Mouse (Mus musculus): ENCODE measurements around the gene Ppm1h. TPM values are rescaled to one million over a fixed set of nuclear protein-coding genes. Genes with fewer than 3 reads are reported as not detected.

Ppm1h gene
- polyA plus RNA-seq, 1 experiment from 2014 or later = 20.3 TPM

DNA sequence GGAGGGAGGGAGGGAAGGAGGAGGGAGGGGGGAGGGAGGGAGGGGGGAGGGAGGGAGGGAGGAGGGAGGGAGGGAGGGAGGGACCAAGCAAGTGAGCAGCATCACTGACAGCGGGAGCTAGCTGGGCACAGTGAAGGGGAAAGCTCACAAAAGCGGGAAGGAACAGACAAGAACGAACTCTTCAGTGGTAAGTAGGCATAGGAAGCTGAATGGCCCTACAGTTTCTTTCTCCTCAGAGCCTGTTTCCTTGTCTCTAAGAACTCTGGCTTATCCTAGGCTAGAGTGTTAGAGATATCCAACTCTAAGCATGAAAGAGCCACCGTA is 2.5 kb downstream of the Ppm1h start:
- H3K9me3 ChIP-seq = no peaks in the 10 kb centered on the region
- H3K4me2 ChIP-seq = peak overlapping the region; percentile 31; the same call in 1 of the 2 replicates
- H3K4me1 ChIP-seq (replicated peaks) = peaks cover 26% of the 10 kb centered on the region
- H3K27me3 ChIP-seq = peaks cover 12% of the 10 kb centered on the region; the same call in 1 of the 2 replicates
- 0 out of 2 replicates have a peak overlapping the region, but pooled peaks have one; percentile 43 for H3K9ac ChIP-seq
- WGBS = 26% methylated on average over 4 of the region's 4 CpGs
- H3K27ac ChIP-seq = no peak overlapping the region
- H3K36me3 ChIP-seq = no peaks in the 10 kb centered on the region
- H3K4me3 ChIP-seq = peak overlapping the region; percentile 14; the same call in 1 of the 2 replicates
- ATAC-seq (ENCODE audit: low FRiP score) = no peak

DNA sequence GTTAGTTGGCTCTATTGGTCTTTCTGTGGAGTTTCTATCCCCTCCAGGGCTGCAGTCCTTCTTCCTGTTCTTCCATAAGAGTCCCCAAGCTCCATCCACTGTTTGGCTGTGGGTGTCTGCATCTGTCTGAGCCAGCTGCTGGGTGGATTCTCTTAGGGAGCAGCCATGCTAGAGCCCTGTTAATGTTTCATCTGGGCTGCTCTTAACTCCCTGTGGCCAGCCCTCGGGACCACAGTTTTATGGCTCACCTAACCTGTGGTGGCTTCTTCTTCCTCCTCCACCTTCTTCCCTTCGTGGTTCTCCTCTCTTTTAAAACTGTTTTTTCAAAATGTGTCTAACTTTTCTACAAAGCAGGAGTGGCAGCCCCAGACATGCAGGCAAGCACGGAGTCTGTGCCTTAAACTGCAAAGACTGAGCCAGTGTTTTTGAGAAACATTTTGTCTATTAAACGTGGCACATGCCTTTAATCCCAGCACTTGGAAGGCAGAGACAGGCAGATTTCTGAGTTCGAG is 5.3 kb downstream of the Ppm1h start:
- Histone ChIP-seq H3K9ac (no peak overlapping the region), H3K4me2 (no peak overlapping the region), H3K9me3 (no peaks in the 10 kb centered on the region), H3K4me1 (replicated peaks) (peaks cover 25% of the 10 kb centered on the region), H3K36me3 (peaks cover 5% of the 10 kb centered on the region), H3K27ac (no peak overlapping the region), H3K27me3 (0 out of 2 replicates have a peak, but pooled peaks cover 4% of the 10 kb centered on the region), H3K4me3 (no peak overlapping the region)
- WGBS = 71% methylated on average over 5 of the region's 5 CpGs
- no peak for ATAC-seq (ENCODE audit: low FRiP score)

DNA sequence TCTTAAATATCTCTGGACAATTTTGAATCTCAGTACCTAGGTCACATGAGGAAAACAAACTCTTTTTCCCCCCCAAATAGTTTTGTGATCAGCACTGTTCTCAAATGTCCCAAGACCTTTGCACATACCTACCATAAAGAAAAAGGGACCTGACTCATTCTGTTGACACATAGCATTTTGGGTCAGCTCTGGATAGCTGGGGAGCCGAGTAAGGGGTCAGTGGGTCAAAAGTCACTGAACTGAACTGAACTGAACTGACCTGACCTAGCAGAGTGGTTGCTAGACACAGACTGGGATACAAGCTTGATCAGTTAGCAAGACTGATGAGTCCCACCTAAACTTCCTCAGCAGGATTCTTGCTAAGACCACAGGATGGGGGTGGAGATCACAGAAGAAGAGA is 6.7 kb downstream of the Ppm1h start:
- Histone ChIP-seq H3K9me3 (no peaks in the 10 kb centered on the region), H3K27me3 (0 out of 2 replicates have a peak, but pooled peaks cover 4% of the 10 kb centered on the region), H3K36me3 (peaks cover 5% of the 10 kb centered on the region), H3K9ac (no peak overlapping the region), H3K27ac (no peak overlapping the region), H3K4me3 (no peak overlapping the region), H3K4me1 (replicated peaks) (peaks cover 18% of the 10 kb centered on the region), H3K4me2 (no peak overlapping the region)
- WGBS = 41% methylated on average over 1 of the region's 1 CpGs
- no peak for ATAC-seq (ENCODE audit: low FRiP score)

DNA sequence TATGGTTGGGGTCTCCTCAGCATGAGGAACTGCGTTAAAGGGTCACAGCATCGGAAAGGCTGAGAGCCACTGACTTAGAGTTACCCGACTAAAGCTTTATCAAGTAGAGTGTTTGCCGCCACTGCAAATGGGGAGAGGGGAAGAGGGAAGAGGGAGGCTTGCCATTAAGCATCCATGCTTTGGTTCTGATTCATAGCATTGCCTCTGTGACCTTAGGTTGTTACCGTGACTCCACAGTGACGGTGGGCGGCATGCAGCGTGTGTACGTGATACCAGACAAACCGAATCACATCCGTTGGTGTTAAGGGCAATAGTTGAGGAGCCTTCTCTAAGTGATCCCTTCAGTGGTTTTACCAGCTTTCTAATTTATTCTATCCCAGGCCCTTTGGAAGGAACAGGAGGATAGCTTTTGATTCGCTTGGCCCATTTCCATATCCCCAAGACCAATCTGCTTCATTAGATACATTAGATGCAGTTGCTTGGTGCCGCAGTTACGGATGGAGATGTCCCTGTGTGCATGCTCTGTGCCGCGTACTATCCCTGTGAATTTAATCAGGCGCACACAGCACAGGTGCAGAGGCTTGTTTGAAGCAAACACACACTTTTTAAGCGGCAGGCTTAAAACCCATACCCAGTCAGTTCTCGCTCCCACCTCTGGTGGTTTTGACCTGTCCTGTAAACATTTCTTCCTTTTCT is 7.4 kb downstream of the Ppm1h start:
- ATAC-seq (ENCODE audit: low FRiP score) = no peak
- peaks cover 5% of the 10 kb centered on the region for H3K36me3 ChIP-seq
- no peak overlapping the region for H3K4me3 ChIP-seq
- H3K9ac ChIP-seq = no peak overlapping the region
- H3K9me3 ChIP-seq = no peaks in the 10 kb centered on the region
- peaks cover 12% of the 10 kb centered on the region for H3K4me1 ChIP-seq (replicated peaks)
- H3K27me3 ChIP-seq = 0 out of 2 replicates have a peak, but pooled peaks cover 4% of the 10 kb centered on the region
- 85% methylated on average over 19 of the region's 19 CpGs for WGBS
- no peak overlapping the region for H3K27ac ChIP-seq
- no peak overlapping the region for H3K4me2 ChIP-seq

DNA sequence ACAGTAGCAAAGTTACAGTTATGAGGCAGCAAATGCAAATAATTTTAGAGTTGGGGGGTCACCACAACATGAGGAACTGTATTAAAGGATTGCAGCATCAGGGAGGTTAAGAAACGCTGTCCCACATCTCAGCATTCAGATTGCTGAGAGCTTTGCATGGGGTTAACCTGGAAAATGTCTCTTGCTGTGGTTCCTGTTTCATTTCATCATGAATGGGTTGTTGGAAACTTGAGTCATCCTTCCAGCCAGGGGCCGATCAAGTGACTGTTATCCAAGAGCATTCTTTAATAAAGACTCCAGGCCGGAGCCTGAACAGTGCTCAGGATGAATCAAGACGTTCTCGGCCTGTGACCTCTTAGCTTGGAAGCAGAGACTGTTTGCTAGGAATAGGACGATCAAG is 12.1 kb downstream of the Ppm1h start:
- Histone ChIP-seq H3K36me3 (peaks cover 5% of the 10 kb centered on the region), H3K4me2 (no peak overlapping the region)
- WGBS = 86% methylated on average over 6 of the region's 6 CpGs

DNA sequence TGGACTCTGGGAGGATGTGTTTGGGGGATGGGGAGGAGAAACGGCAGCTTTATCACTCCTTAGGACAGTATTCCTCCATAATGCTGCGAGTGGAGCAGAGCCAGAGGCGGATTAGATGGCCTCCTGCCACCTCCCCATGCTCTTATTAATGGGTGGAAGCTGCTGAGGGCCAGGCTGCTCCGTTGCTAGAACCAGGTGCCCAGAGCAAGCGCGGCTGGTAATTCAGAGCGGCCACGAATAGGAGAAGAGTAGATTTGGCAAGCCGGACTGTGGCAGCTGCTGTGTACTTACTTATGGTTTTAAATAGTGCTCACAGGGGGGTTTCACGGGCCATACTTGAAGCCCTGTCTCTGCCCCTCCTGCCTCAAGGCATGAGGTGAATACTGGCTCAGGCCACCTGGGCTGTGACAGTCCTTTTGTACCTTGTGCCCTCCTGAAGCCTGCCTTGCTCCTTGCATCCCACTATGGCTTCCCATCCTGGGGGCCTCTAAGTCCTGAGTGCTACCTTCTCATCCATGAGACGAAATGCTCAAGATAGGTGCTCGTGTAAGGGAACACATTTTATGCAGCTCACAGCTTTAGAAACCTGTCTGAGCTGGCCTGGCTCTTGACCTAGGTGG is 14.7 kb downstream of the Ppm1h start:
- Histone ChIP-seq H3K9ac (no peak overlapping the region), H3K4me3 (no peak overlapping the region), H3K36me3 (no peaks in the 10 kb centered on the region), H3K4me1 (replicated peaks) (peaks cover 22% of the 10 kb centered on the region), H3K9me3 (no peaks in the 10 kb centered on the region), H3K27ac (peak overlapping the region; percentile 64), H3K27me3 (no peaks in the 10 kb centered on the region), H3K4me2 (peak overlapping the region; percentile 15; the same call in 1 of the 2 replicates)
- WGBS = 54% methylated on average over 12 of the region's 12 CpGs
- peak; percentile 61; the same call in 1 of the 2 replicates for ATAC-seq (ENCODE audit: low FRiP score)

More for the DNA sequence above, 12.1 kb downstream of the Ppm1h start:
- no peak for ATAC-seq (ENCODE audit: low FRiP score)
- H3K27me3 ChIP-seq = no peaks in the 10 kb centered on the region
- no peak overlapping the region for H3K27ac ChIP-seq
- H3K4me3 ChIP-seq = no peak overlapping the region
- no peaks in the 10 kb centered on the region for H3K9me3 ChIP-seq
- H3K9ac ChIP-seq = no peak overlapping the region
- peaks cover 28% of the 10 kb centered on the region for H3K4me1 ChIP-seq (replicated peaks)

DNA sequence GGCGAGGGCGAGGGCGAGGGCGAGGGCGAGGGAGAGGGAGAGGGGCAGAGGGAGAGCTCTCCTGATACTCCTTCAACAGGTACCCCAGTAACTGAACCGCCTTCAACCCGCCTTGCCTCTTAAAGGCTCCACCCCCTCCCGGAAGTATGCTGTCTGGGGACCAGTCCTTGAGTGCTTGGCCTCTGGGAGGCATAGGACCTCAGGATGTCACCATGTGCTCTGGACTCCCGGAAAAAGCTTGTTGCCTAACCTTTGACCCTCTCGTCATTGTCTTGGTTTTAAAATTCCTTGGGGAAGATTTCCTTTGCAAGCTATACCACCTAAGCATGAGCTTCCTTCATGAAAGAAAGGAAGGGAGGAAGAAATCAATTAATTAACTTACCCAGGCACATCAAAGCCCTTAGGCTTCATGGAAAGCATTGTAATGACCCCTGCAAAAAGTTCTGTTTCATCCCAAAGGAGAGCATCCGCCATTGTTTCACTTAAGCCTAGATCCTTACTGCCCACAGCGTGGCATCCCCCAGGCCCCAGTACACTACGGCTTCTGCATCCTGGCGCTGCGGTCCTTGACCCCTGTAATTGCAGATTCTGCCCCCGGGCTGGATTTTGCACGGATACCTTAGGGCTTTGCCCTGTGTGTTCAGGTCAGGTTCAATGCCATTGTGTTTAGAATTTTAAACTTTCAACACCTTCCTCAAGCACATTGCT is 15.5 kb downstream of the Ppm1h start:
- WGBS = 74% methylated on average over 17 of the region's 17 CpGs
- Histone ChIP-seq H3K4me1 (replicated peaks) (peaks cover 22% of the 10 kb centered on the region), H3K27ac (peak overlapping the region; percentile 78), H3K9me3 (no peaks in the 10 kb centered on the region), H3K4me3 (no peak overlapping the region), H3K36me3 (no peaks in the 10 kb centered on the region), H3K9ac (no peak overlapping the region), H3K4me2 (no peak overlapping the region), H3K27me3 (no peaks in the 10 kb centered on the region)
- ATAC-seq (ENCODE audit: low FRiP score) = no peak

DNA sequence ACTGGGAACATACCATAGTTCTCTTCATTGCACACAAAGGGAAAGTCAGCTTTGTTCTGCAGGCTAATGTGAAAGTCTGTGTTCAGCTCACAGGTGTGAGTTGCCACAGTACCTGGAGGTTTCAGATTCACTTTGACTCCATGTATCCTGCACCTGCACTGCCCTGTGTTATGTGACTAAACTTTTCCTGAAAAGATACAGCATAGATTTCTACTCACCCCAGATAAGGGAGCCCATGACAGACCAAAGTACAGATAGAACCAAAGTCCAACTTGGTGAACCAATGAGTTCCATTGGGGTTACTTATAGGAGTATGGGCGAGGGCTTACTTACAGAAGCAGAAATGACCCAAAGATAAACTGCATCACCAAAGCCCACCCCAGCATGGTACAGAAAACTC is 17.8 kb downstream of the Ppm1h start:
- Histone ChIP-seq H3K27me3 (no peaks in the 10 kb centered on the region), H3K27ac (no peak overlapping the region), H3K36me3 (no peaks in the 10 kb centered on the region), H3K9me3 (no peaks in the 10 kb centered on the region), H3K4me1 (replicated peaks) (peaks cover 22% of the 10 kb centered on the region), H3K4me3 (no peak overlapping the region), H3K4me2 (no peak overlapping the region), H3K9ac (no peak overlapping the region)
- no peak for ATAC-seq (ENCODE audit: low FRiP score)
- WGBS = 100% methylated on average over 1 of the region's 1 CpGs

DNA sequence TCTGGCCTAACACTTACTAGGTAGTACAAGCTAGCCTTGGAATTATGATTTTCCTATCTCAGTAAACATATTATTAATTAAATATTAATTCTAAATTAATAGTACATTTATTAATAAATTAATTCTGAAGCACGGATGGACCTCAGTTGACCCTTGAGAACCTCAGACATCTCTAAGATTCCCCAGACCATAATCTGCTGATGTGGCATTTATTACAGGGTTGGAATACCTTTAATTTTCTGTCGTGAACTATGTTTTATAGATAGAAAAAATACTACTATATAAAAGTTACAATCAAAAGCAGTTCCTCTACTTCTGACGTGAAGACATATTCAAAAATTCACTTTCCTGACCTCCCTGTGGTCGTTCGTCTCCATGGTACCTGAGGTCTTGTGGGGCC is 19.8 kb downstream of the Ppm1h start:
- Histone ChIP-seq H3K27me3 (no peaks in the 10 kb centered on the region), H3K4me2 (no peak overlapping the region), H3K4me1 (replicated peaks) (peaks cover 9% of the 10 kb centered on the region), H3K9ac (no peak overlapping the region), H3K9me3 (no peaks in the 10 kb centered on the region), H3K36me3 (no peaks in the 10 kb centered on the region), H3K4me3 (no peak overlapping the region), H3K27ac (no peak overlapping the region)
- ATAC-seq (ENCODE audit: low FRiP score) = no peak
- 85% methylated on average over 5 of the region's 5 CpGs for WGBS

DNA sequence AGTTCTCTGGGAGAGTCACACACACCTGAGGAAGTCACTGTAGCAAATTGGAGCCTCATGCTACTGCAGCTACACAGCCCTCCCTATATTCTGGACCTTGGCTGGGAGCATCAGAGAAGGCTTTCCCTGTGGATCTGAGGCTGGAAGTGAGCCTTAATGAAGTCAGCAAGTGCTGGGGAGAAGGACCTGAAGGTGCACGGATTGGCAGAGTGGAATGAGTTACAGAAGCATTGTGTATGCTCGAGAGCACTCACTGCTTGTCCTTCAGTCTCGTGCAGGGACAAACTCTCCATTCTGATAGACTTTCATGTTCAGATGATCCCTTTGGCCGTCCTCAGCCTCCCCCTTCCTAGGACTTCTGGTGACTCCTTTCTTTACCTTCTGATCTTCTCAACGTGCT is 26.3 kb downstream of the Ppm1h start:
- WGBS = 87% methylated on average over 5 of the region's 5 CpGs
- Histone ChIP-seq H3K36me3 (no peaks in the 10 kb centered on the region), H3K27ac (no peak overlapping the region)

DNA sequence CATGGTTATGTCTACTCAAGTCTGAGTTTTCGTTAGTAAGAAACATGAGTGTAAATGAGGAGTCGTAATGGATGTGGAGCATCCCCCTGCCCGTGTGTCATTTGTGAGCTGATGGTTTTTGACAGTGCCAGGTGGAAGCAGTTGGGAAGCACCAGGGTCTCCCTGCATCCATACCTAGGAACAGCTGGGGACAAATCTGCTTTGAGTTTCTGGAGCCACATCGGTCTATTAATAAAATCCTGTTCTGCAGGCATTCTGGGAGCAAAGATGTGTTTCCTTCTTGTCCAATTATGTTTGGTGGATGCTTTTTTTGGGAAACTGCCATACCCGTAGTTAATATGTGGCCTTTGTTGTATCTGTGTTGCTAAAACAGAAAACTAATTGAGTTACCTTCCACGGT is 26.9 kb downstream of the Ppm1h start:
- Histone ChIP-seq H3K36me3 (no peaks in the 10 kb centered on the region), H3K9ac (no peak overlapping the region), H3K27ac (0 out of 2 replicates have a peak overlapping the region, but pooled peaks have one; percentile 2), H3K4me3 (no peak overlapping the region), H3K27me3 (no peaks in the 10 kb centered on the region), H3K9me3 (no peaks in the 10 kb centered on the region), H3K4me1 (replicated peaks) (peaks cover 17% of the 10 kb centered on the region; the same call in 1 of the 2 replicates), H3K4me2 (no peak overlapping the region)
- WGBS = 84% methylated on average over 6 of the region's 6 CpGs
- no peak for ATAC-seq (ENCODE audit: low FRiP score)

More for the DNA sequence above, 26.3 kb downstream of the Ppm1h start:
- Histone ChIP-seq H3K27me3 (no peaks in the 10 kb centered on the region), H3K4me3 (no peak overlapping the region), H3K9me3 (no peaks in the 10 kb centered on the region), H3K4me2 (no peak overlapping the region), H3K4me1 (replicated peaks) (peaks cover 15% of the 10 kb centered on the region; the same call in 1 of the 2 replicates), H3K9ac (no peak overlapping the region)
- no peak for ATAC-seq (ENCODE audit: low FRiP score)

DNA sequence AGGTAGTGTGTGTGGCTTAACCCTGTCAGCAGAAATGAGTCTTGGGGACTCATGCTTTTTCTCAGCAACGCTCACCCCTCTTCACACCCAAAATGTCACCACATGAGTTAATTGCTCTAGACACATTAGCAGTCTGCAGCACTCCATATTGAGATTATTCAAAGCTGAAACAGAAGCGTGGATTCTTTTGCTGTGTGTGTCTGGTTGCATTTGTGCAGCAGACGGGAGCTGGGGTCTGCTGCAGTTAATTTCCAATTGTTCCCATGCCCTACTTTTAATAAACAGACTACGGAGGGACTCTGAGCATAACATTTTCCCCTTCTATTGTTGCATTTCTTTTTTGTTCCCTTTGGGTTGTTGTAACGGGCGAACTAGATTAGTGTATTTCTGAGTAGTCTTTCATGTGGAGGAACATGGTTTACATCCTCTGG is 32.8 kb downstream of the Ppm1h start:
- no peaks in the 10 kb centered on the region for H3K27me3 ChIP-seq
- H3K9ac ChIP-seq = no peak overlapping the region
- H3K4me2 ChIP-seq = no peak overlapping the region
- WGBS = 61% methylated on average over 6 of the region's 6 CpGs
- no peak overlapping the region for H3K4me3 ChIP-seq
- peaks cover 55% of the 10 kb centered on the region for H3K4me1 ChIP-seq (replicated peaks)
- peak overlapping the region; percentile 36; the same call in 1 of the 2 replicates for H3K27ac ChIP-seq
- no peaks in the 10 kb centered on the region for H3K36me3 ChIP-seq
- no peak for ATAC-seq (ENCODE audit: low FRiP score)
- H3K9me3 ChIP-seq = no peaks in the 10 kb centered on the region
